Mouse (Mus musculus) stomach, embryonic 16.5 days (tissue): ENCODE data around the gene Adgrg3. TPM values are rescaled to one million over a fixed set of nuclear protein-coding genes. Genes with fewer than 3 reads are reported as not detected.

Source experiments
- ATAC-seq: fragments of 200-750 bp; cut with Nextera tagmentation; 2 replicates; pipeline ENCODE4 v1.8.0; 2017; ENCODE audit warnings: moderate number of reproducible peaks, moderate TSS enrichment; ENCODE audit not compliant: insufficient read depth, low FRiP score
- H3K27ac ChIP-seq: fragments of 300-500 bp; sonication (generic); 2 replicates; pipeline ENCODE4 v1.5.1; 2014; ENCODE audit warnings: low read length
- H3K27me3 ChIP-seq: fragments of 300-500 bp; sonication (generic); 2 replicates; pipeline ENCODE4 v1.6.1; 2014; ENCODE audit warnings: low read length, control low read depth, mixed read lengths; ENCODE audit not compliant: control insufficient read depth, insufficient read depth
- H3K36me3 ChIP-seq: fragments of 300-500 bp; sonication (generic); 2 replicates; pipeline ENCODE4 v1.6.1; 2014; ENCODE audit warnings: low read length; ENCODE audit not compliant: control insufficient read depth, insufficient read depth
- H3K4me1 ChIP-seq: fragments of 300-500 bp; sonication (generic); 2 replicates; pipeline ENCODE4 v1.6.1; 2014; ENCODE audit warnings: low read length, control low read depth, mixed read lengths; ENCODE audit not compliant: control insufficient read depth, insufficient read depth
- H3K4me2 ChIP-seq: fragments of 300-500 bp; sonication (generic); 2 replicates; pipeline ENCODE4 v1.6.1; 2014; ENCODE audit warnings: low read depth, low read length, mixed read lengths
- H3K4me3 ChIP-seq: fragments of 300-500 bp; sonication (generic); replicated peaks from 2 replicates; pipeline ENCODE4 v1.5.1; 2014; ENCODE audit warnings: mild to moderate bottlenecking, low read length
- H3K9ac ChIP-seq: fragments of 300-500 bp; sonication (generic); 2 replicates; pipeline ENCODE4 v1.6.1; 2014; ENCODE audit warnings: low read length
- H3K9me3 ChIP-seq: fragments of 300-500 bp; sonication (generic); replicated peaks from 2 replicates; pipeline ENCODE4 v1.6.1; 2016; ENCODE audit warnings: low read length, control low read depth; ENCODE audit not compliant: control insufficient read depth
- whole genome bisulfite sequencing: fragments of 180-500 bp; shearing (Covaris S2); extraction: QIAGEN DNeasy Blood & Tissue Kit; methylation state at CpG from one replicate; pipeline ENCODE4 v1.1.7; 2014; 5-methylcytosine and 5-hydroxymethylcytosine counted together
- polyA plus RNA-seq: library from polyadenylated mRNA; unstranded; fragments of >200 nt; fragmentation: Nextera tagmentation; extraction: Ambion mirVana; gene quantifications from 2 replicates; pipeline ENCODE4 v1.2.1, GENCODE M21; 2015

Gene Adgrg3
- polyA plus RNA-seq, 1 experiment from 2014 or later = 3.2 TPM

- no peak overlapping the region for H3K4me3 ChIP-seq
- ATAC-seq = no peak
- 37% methylated on average over 8 of the region's 8 CpGs for WGBS
- H3K9ac ChIP-seq = no peak overlapping the region
- no peaks in the 10 kb centered on the region for H3K27me3 ChIP-seq
- no peaks in the 10 kb centered on the region for H3K36me3 ChIP-seq
- no peak overlapping the region; the same call in none of the 2 replicates for H3K4me2 ChIP-seq
- peaks cover 52% of the 10 kb centered on the region for H3K4me1 ChIP-seq
- no peak overlapping the region; the same call in 1 of the 2 replicates for H3K27ac ChIP-seq
- no peaks in the 10 kb centered on the region for H3K9me3 ChIP-seq
Measured at GRCm38 (mm10) chr8:94980976-94981375, 36.5 kb upstream of the Adgrg3 start.

- H3K4me1 ChIP-seq = peaks cover 56% of the 10 kb centered on the region
Measured at GRCm38 (mm10) chr8:94981848-94982247, 35.6 kb upstream of the Adgrg3 start.

DNA sequence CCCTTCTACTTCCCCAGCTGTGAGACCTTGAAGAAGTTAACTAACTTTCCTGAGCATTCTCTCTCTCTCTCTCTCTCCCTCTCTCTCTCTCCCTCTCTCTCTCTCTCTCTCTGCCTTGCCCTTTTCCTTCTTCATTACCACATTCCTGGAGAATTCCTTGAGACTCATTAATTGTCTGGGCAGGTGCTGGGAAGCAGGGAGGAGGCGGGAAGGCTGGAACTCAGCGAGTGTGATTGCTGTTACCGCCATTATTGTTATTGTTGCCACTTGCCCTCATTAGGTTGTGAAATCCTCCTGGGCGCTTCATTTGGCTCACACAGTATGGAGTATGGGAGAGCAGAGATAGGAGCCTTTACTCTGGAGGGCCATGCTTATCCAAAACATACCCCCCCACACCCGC is 34.3 kb upstream of the Adgrg3 start:
- no peak overlapping the region for H3K9ac ChIP-seq
- peak overlapping the region; percentile 33; the same call in 1 of the 2 replicates for H3K27ac ChIP-seq
- ATAC-seq = no peak
- no peak overlapping the region for H3K4me3 ChIP-seq
- H3K9me3 ChIP-seq = no peaks in the 10 kb centered on the region
- peaks cover 59% of the 10 kb centered on the region for H3K4me1 ChIP-seq
- 17% methylated on average over 5 of the region's 5 CpGs for WGBS
- no peaks in the 10 kb centered on the region for H3K36me3 ChIP-seq
- no peak overlapping the region for H3K4me2 ChIP-seq
- H3K27me3 ChIP-seq = no peaks in the 10 kb centered on the region

More at GRCm38 (mm10) chr8:94981848-94982247, 35.6 kb upstream of the Adgrg3 start:
- Histone ChIP-seq H3K36me3 (no peaks in the 10 kb centered on the region), H3K4me2 (no peak overlapping the region), H3K4me3 (no peak overlapping the region), H3K9me3 (no peaks in the 10 kb centered on the region), H3K9ac (no peak overlapping the region), H3K27ac (no peak overlapping the region), H3K27me3 (no peaks in the 10 kb centered on the region)
- WGBS = 57% methylated on average over 7 of the region's 7 CpGs
- ATAC-seq = no peak

GRCm38 (mm10) chr8:94983881-94984516 is 33.5 kb upstream of the Adgrg3 start:
- peaks cover 59% of the 10 kb centered on the region for H3K4me1 ChIP-seq
- no peak overlapping the region; the same call in 1 of the 2 replicates for H3K4me3 ChIP-seq
- no peaks in the 10 kb centered on the region for H3K9me3 ChIP-seq
- peak overlapping the region; percentile 16 for H3K4me2 ChIP-seq
- H3K27ac ChIP-seq = peak overlapping the region; percentile 9; the same call in 1 of the 2 replicates
- no peaks in the 10 kb centered on the region for H3K36me3 ChIP-seq
- H3K9ac ChIP-seq = peak overlapping the region; percentile 40; the same call in 1 of the 2 replicates
- no peaks in the 10 kb centered on the region for H3K27me3 ChIP-seq
- WGBS = 18% methylated on average over 10 of the region's 10 CpGs
- ATAC-seq = peak; percentile 75

DNA sequence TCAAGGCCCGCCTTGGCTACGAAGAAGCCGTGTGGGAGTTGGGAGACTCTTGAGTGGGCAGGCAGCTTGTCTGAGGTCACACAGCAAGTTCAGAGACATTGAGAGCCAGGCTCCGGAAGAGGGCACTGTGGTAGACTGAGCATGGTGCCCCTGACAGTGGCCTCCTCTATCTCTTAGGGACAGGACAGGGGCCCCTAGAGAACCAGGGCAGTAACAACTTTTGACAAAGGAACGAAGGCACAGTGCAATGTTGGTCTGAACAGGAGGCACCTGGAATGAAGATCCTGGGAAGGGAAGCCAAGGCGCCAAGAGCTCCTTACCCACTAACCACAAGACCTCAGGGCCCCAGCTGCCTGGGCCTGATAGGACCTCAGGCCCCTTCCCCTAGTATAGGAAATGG is 32.5 kb upstream of the Adgrg3 start:
- WGBS = 70% methylated on average over 6 of the region's 6 CpGs
- Histone ChIP-seq H3K9me3 (no peaks in the 10 kb centered on the region), H3K4me2 (no peak overlapping the region), H3K9ac (peak overlapping the region; percentile 40), H3K4me3 (no peak overlapping the region; the same call in 1 of the 2 replicates), H3K36me3 (no peaks in the 10 kb centered on the region), H3K27ac (no peak overlapping the region), H3K27me3 (no peaks in the 10 kb centered on the region), H3K4me1 (peaks cover 64% of the 10 kb centered on the region)
- no peak for ATAC-seq

- no peak overlapping the region for H3K4me2 ChIP-seq
- no peaks in the 10 kb centered on the region for H3K27me3 ChIP-seq
- no peak overlapping the region for H3K9ac ChIP-seq
- no peak overlapping the region for H3K4me3 ChIP-seq
- H3K36me3 ChIP-seq = no peaks in the 10 kb centered on the region
- no peak for ATAC-seq
- no peaks in the 10 kb centered on the region for H3K9me3 ChIP-seq
- 41% methylated on average over 5 of the region's 5 CpGs for WGBS
- peak overlapping the region; percentile 19; the same call in 1 of the 2 replicates for H3K27ac ChIP-seq
- H3K4me1 ChIP-seq = peaks cover 67% of the 10 kb centered on the region
Measured at GRCm38 (mm10) chr8:94986676-94987075, 30.8 kb upstream of the Adgrg3 start.

- H3K4me1 ChIP-seq = peaks cover 69% of the 10 kb centered on the region
- H3K27me3 ChIP-seq = no peaks in the 10 kb centered on the region
- no peak for ATAC-seq
- H3K4me2 ChIP-seq = no peak overlapping the region
- H3K9ac ChIP-seq = no peak overlapping the region
- no peak overlapping the region for H3K27ac ChIP-seq
- H3K9me3 ChIP-seq = no peaks in the 10 kb centered on the region
- H3K4me3 ChIP-seq = no peak overlapping the region
- WGBS = 67% methylated on average over 7 of the region's 7 CpGs
- no peaks in the 10 kb centered on the region for H3K36me3 ChIP-seq
Measured at GRCm38 (mm10) chr8:94987553-94987952, 29.9 kb upstream of the Adgrg3 start.

- Histone ChIP-seq H3K27me3 (no peaks in the 10 kb centered on the region), H3K27ac (no peak overlapping the region), H3K4me2 (no peak overlapping the region), H3K4me1 (peaks cover 69% of the 10 kb centered on the region), H3K4me3 (no peak overlapping the region), H3K9ac (no peak overlapping the region), H3K9me3 (no peaks in the 10 kb centered on the region), H3K36me3 (no peaks in the 10 kb centered on the region)
- WGBS = 68% methylated on average over 6 of the region's 6 CpGs
- ATAC-seq = no peak
Measured at GRCm38 (mm10) chr8:94988619-94989018, 28.9 kb upstream of the Adgrg3 start.

GRCm38 (mm10) chr8:94989711-94990110 is 27.8 kb upstream of the Adgrg3 start:
- Histone ChIP-seq H3K27ac (no peak overlapping the region), H3K4me3 (no peak overlapping the region), H3K4me1 (peaks cover 63% of the 10 kb centered on the region), H3K36me3 (no peaks in the 10 kb centered on the region), H3K4me2 (no peak overlapping the region), H3K27me3 (no peaks in the 10 kb centered on the region), H3K9ac (no peak overlapping the region), H3K9me3 (no peaks in the 10 kb centered on the region)
- WGBS = 84% methylated on average over 4 of the region's 4 CpGs
- no peak for ATAC-seq
